Mouse (Mus musculus): ENCODE results near the gene Tmem37.

The Tmem37 gene

GRCm38 (mm10) chr1:120073519-120074306, at the start of gene Tmem37:
TSS of gene Tmem37 (minus strand) at chr1:120074074.
- peak; percentile 11; the same call in 1 of the 2 replicates for ATAC-seq (ENCODE audit: insufficient number of reproducible peaks, low FRiP score, low TSS enrichment)

DNA sequence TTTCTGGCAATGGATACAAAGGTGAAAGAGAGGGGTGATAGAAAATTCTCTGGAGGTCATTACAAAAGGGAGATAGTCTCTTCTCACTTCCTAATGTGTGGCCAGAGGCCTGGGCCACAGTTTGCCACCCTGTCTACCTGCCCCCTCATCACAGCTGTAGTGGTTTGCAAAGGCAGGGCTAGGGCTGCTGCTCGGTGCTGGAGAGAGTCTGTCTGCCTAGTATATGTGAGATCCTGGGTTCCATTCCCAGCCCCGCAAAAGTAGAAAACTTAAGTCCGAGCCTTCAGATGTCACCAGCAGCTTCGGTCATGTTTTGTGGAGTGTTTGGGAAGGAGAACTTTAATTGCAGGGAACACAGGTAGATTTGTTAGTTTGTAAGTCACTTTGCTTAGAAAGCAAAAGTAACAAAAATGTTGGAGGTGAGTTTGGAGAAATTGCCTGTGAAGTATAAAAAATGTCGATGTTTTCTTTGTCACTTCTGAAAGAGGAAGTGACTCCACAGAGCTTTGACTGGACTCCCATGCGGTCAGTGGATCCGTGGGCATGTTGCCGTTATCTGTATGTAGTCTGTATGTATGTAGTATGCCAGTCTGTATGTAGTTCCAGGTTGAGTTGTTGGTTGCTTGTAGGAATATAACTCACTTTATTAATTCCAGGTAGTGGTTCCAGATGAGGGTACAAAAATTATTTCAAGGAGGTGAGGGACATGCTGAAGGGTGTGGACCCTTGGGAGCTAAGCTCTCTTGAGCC, 48.9 kb upstream of the Tmem37 start:
- no peak for ATAC-seq (ENCODE audit: insufficient number of reproducible peaks, low FRiP score, low TSS enrichment)

GRCm38 (mm10) chr1:120121930-120122530, 48.2 kb upstream of the Tmem37 start:
- no peak for ATAC-seq (ENCODE audit: insufficient number of reproducible peaks, low FRiP score, low TSS enrichment)

GRCm38 (mm10) chr1:120120969-120121811, 47.3 kb upstream of the Tmem37 start, which contains the start of the genes Dbi and 3110009E18Rik:
TSS of gene Dbi (minus strand) at chr1:120121078.
TSS of gene 3110009E18Rik (plus strand) at chr1:120121187.
- ATAC-seq (ENCODE audit: insufficient number of reproducible peaks, low FRiP score, low TSS enrichment): peak; percentile 92

GRCm38 (mm10) chr1:120120141-120120968, 46.5 kb upstream of the Tmem37 start:
- ATAC-seq (ENCODE audit: insufficient number of reproducible peaks, low FRiP score, low TSS enrichment): peak; percentile 15

GRCm38 (mm10) chr1:120119389-120119788, 45.5 kb upstream of the Tmem37 start:
- ATAC-seq (ENCODE audit: insufficient number of reproducible peaks, low FRiP score, low TSS enrichment): no peak

- no peak for ATAC-seq (ENCODE audit: insufficient number of reproducible peaks, low FRiP score, low TSS enrichment)
Measured at GRCm38 (mm10) chr1:120118854-120119253, 45.0 kb upstream of the Tmem37 start.

- no peak for ATAC-seq (ENCODE audit: insufficient number of reproducible peaks, low FRiP score, low TSS enrichment)
Measured at GRCm38 (mm10) chr1:120116106-120116505, 42.2 kb upstream of the Tmem37 start.

- peak; percentile 71 for ATAC-seq (ENCODE audit: insufficient number of reproducible peaks, low FRiP score, low TSS enrichment)
Measured at GRCm38 (mm10) chr1:120115671-120116081, 41.8 kb upstream of the Tmem37 start.

DNA sequence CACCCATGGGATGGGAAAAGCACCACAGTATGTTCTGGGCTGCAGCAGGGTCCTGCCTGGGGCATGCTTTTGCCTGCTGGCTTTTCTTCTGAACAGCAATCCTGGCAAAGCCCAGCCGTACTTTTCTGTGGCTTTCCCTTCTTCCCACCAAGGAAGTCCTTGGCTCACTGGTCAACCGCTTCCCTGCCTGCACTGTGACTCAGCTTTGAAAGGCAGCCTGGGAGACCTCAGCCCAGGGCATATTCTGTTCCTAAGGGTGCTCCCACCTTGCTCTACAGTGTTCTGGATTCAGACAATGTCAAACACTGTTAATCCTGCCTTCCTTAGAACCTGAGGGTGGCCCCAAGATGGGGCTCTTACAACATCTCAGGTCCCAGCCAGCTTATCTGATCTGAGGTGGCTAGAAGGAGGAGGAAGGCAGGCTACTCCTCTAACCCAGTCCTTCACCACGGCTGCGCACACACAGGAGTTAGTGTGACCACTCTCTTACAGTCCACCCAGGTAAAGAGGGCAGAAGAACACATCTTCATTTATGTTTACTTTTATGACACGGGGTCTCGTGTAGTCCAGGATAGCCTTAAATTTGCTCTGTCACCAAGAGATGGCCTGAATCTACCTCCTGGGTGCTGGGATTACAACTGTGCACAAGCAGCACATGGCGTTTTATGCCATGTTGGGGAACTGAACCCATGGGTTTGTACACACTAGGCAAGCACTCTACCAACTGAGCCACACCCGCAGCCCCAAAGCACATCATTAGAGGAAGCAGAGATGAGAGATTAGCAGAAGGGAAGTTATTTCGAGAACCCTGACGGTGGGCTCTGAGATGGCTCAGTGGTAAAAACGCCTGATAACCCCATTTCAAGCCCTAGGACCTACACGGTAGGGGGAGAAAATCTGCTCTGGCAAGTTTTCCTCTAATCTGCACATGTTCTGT, 38.6 kb upstream of the Tmem37 start:
- ATAC-seq (ENCODE audit: insufficient number of reproducible peaks, low FRiP score, low TSS enrichment): no peak

GRCm38 (mm10) chr1:120111766-120112165, 37.9 kb upstream of the Tmem37 start:
- ATAC-seq (ENCODE audit: insufficient number of reproducible peaks, low FRiP score, low TSS enrichment): no peak

DNA sequence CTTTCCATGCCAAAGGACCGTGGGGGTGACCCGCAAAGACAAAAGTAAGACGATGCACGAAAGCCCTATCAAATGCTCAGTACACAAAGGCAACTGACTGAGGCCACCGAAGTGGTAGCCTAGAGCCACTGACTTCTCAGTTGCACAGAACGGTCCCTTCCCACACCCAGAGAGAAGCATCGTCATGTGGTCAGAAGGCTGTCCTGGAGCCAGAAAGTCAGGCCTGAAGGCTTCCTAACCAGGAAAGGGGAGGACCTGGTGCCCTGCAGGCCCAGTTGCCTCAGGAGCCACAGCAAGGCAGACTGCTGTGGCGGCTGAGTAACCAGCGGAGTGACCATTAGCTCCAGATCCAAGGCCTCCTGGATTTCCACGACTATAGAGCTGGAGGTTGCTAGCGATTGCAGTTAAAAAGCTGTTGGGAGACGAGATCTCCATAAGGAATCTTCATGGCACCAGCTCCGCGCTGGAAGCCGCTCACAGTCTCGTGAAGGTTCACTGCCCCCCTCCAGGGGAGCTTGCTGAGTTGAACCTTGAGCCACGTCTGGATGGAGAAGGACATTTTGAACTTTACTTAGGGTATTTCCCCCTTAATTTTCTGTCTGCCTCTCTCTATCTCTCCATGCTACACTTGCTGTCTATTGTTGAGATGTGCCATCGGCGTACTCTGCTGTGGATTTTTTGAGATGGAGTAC, 36.0 kb upstream of the Tmem37 start:
- ATAC-seq (ENCODE audit: insufficient number of reproducible peaks, low FRiP score, low TSS enrichment): no peak

DNA sequence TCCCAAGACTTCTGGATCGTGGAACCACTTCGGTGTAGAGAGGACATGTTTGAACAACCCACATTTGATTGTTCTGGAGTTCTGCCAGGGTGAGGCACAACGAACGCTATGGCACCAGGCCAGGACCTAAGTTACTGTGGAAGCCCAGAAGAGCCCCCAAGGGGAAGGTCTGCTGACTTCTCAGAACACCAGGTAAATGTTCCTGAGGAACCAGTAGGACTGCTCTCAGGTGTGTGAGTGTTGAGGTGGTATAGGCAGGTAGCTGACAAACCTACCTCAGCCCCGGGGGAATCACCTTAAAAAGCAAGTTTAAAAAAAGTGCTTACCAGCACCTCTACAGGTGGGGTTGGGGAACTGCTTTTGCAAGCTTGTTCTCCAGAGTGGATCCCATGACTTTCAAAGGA, 31.7 kb upstream of the Tmem37 start:
- ATAC-seq (ENCODE audit: insufficient number of reproducible peaks, low FRiP score, low TSS enrichment): no peak

GRCm38 (mm10) chr1:120101227-120101609, 27.3 kb upstream of the Tmem37 start:
- ATAC-seq (ENCODE audit: insufficient number of reproducible peaks, low FRiP score, low TSS enrichment): no peak

- ATAC-seq (ENCODE audit: insufficient number of reproducible peaks, low FRiP score, low TSS enrichment): no peak
Measured at GRCm38 (mm10) chr1:120100456-120101226, 26.8 kb upstream of the Tmem37 start.

- no peak for ATAC-seq (ENCODE audit: insufficient number of reproducible peaks, low FRiP score, low TSS enrichment)
Measured at GRCm38 (mm10) chr1:120099483-120099882, 25.6 kb upstream of the Tmem37 start.

DNA sequence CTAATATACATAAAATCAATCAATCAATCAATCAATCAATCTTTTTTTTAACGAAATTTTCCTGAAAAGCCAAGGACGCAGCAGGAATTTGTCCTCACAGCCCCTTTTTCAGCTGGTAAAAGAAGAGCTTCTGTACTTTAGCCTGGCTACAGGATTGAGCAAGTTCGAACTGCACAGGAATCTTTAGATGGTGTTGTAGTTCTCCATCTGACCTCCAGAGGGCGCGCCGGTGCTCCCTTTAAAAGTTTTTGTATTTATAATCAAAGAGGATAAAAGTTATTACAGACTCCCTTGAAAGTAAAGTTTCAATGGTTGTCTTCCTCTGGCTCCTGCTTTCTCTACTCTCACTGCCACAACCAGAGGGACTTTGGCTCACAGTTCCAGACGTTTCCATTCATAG, 24.5 kb upstream of the Tmem37 start:
- ATAC-seq (ENCODE audit: insufficient number of reproducible peaks, low FRiP score, low TSS enrichment): no peak

All from cerebellum, adult (tissue).